Mouse (Mus musculus) left cerebral cortex, adult 2 months (tissue): ENCODE results near the gene Map1lc3b. TPM values are rescaled to one million over a fixed set of nuclear protein-coding genes. Genes with fewer than 3 reads are reported as not detected.

ENCODE experiments used
- DNase-seq, 2 experiments: peaks; one replicate each; pipeline ENCODE4 v3.0.0; 2021 to 2022; ENCODE audit warnings: low spot score in 2 of 2, mixed read lengths in 1 of 2; ENCODE audit errors: extremely low spot score in 1 of 2
- H3K27ac ChIP-seq: fragments of 200-600 bp; 2 replicates; pipeline ENCODE4 v1.8.1; 2022
- H3K4me3 ChIP-seq: fragments of 200-600 bp; 2 replicates; pipeline ENCODE4 v1.8.1; 2022
- CTCF ChIP-seq: fragments of 200-600 bp; IDR thresholded peaks from 2 replicates; pipeline ENCODE4 v1.8.1; 2022; ENCODE audit warnings: antibody characterized with exemption, mild to moderate bottlenecking, moderate library complexity
- intact Hi-C: fragments of 180-260 bp; cut with DNase I; formaldehyde crosslinking; loops from one replicate; pipeline ENCODE4 v1.15.1; 2025
- total RNA-seq, 2 experiments: library from RNA; stranded (reverse); gene quantifications; 2 replicates each; pipeline ENCODE4 v1.2.3; 2021

Gene Map1lc3b
- total RNA-seq, 2 experiments from 2014 or later, result 178 to 181 TPM

- DNase-seq, result no peak
- intact Hi-C loops, result no loop called here
- no peak overlapping the region for H3K4me3 ChIP-seq
- no peak for TF ChIP-seq CTCF
- peak overlapping the region; percentile 40; the same call in 1 of the 2 replicates for H3K27ac ChIP-seq
These were observed 30.8 kb downstream of the Map1lc3b start for GRCm38 (mm10) chr8:121620801-121621516.

GRCm38 (mm10) chr8:121621879-121622278 is 31.7 kb downstream of the Map1lc3b start:
- no peak overlapping the region for H3K27ac ChIP-seq
- intact Hi-C loops, result no loop called here
- peak; percentile 32 for TF ChIP-seq CTCF
- no peak overlapping the region for H3K4me3 ChIP-seq
- DNase-seq, result no peak

GRCm38 (mm10) chr8:121623043-121623442 is 32.9 kb downstream of the Map1lc3b start:
- H3K27ac ChIP-seq, result peak overlapping the region; percentile 62

GRCm38 (mm10) chr8:121628681-121629080 is 38.5 kb downstream of the Map1lc3b start:
- H3K27ac ChIP-seq, result no peak overlapping the region
- intact Hi-C loops, result no loop called here
- no peak overlapping the region for H3K4me3 ChIP-seq
- no peak for TF ChIP-seq CTCF
- no peak for DNase-seq

More at GRCm38 (mm10) chr8:121623043-121623442, 32.9 kb downstream of the Map1lc3b start:
- intact Hi-C loops, result no loop called here
- TF ChIP-seq CTCF, result no peak
- no peak overlapping the region for H3K4me3 ChIP-seq
- no peak for DNase-seq

- no peak; the same call in none of the 2 replicates for TF ChIP-seq CTCF
- Histone ChIP-seq H3K27ac (peak overlapping the region; percentile 2; the same call in 1 of the 2 replicates), H3K4me3 (no peak overlapping the region)
- intact Hi-C loops, result no loop called here
- no peak for DNase-seq
These were observed 41.5 kb downstream of the Map1lc3b start for GRCm38 (mm10) chr8:121631645-121632071.

- peak overlapping the region; percentile 17; the same call in 1 of the 2 replicates for H3K27ac ChIP-seq
These were observed 42.2 kb downstream of the Map1lc3b start for GRCm38 (mm10) chr8:121632401-121632800.

GRCm38 (mm10) chr8:121635534-121635933 is 45.4 kb downstream of the Map1lc3b start:
- no peak for DNase-seq
- H3K27ac ChIP-seq, result no peak overlapping the region
- intact Hi-C loops, result no loop called here
- TF ChIP-seq CTCF, result no peak
- no peak overlapping the region for H3K4me3 ChIP-seq

More at GRCm38 (mm10) chr8:121632401-121632800, 42.2 kb downstream of the Map1lc3b start:
- no peak for DNase-seq
- H3K4me3 ChIP-seq, result no peak overlapping the region
- no peak for TF ChIP-seq CTCF
- intact Hi-C loops, result no loop called here

GRCm38 (mm10) chr8:121636180-121636579 is 46.0 kb downstream of the Map1lc3b start:
- intact Hi-C loops, result no loop called here
- Histone ChIP-seq H3K4me3 (no peak overlapping the region), H3K27ac (no peak overlapping the region)
- no peak for DNase-seq
- TF ChIP-seq CTCF, result no peak

- intact Hi-C loops, result no loop called here
- Histone ChIP-seq H3K4me3 (no peak overlapping the region), H3K27ac (no peak overlapping the region)
- no peak for TF ChIP-seq CTCF
- DNase-seq, result no peak
These were observed 52.6 kb downstream of the Map1lc3b start for GRCm38 (mm10) chr8:121642804-121643203.

- no peak for DNase-seq
- intact Hi-C loops, result no loop called here
- no peak for TF ChIP-seq CTCF
- Histone ChIP-seq H3K27ac (no peak overlapping the region), H3K4me3 (no peak overlapping the region)
These were observed 53.2 kb downstream of the Map1lc3b start for GRCm38 (mm10) chr8:121643384-121643783.

GRCm38 (mm10) chr8:121647511-121648215 is 57.5 kb downstream of the Map1lc3b start:
- intact Hi-C loops, result loop anchor here (5.0 kb wide), 1 partner anchor 45 kb away; no protein-coding TSS in a partner anchor
- Histone ChIP-seq H3K4me3 (0 out of 2 replicates have a peak overlapping the region, but pooled peaks have one; percentile 20), H3K27ac (no peak overlapping the region)
- TF ChIP-seq CTCF, result no peak
- no peak for DNase-seq

Other genes starting within 250 kb of the Map1lc3b start
- gene 1700018B08Rik, start 46.0 kb upstream of the Map1lc3b start, total RNA-seq, result not detected
- 100 to 1,000 TPM in 1 of 2 experiments, 10 to 100 TPM in 1; 97.8 to 104 TPM for gene Fbxo31, start 11.6 kb upstream of the Map1lc3b start, total RNA-seq
- 10 to 100 TPM; 69.6 to 72.8 TPM for gene Zcchc14, start 62.5 kb downstream of the Map1lc3b start, total RNA-seq
- 100 to 1,000 TPM; 285 to 297 TPM for gene Jph3, start 139.3 kb downstream of the Map1lc3b start, total RNA-seq
- 10 to 100 TPM; 33.2 to 38.3 TPM for gene Klhdc4, start 239.2 kb downstream of the Map1lc3b start, total RNA-seq